8 mouse cellular contexts compared by ENCODE assay signal in genomic region chr14:73237848-73238321, GRCm38 (mm10). TPM values are rescaled to one million over a fixed set of nuclear protein-coding genes. Genes with fewer than 3 reads are reported as not detected.
DNase-seq lines count a peak whose midpoint lies in the region; ATAC-seq lines count a peak whose summit lies in the region.

Lpar6 (plus strand) TSS chr14:73237895.

- no peaks in the 10 kb centered on the region for H3K27me3 ChIP-seq in embryonic facial prominence, embryonic 11.5 days (ENCODE audit: control insufficient read depth, insufficient read depth, low read length)
- no peaks in the 10 kb centered on the region for H3K27me3 ChIP-seq in heart, embryonic 13.5 days (replicated peaks)
- no peaks in the 10 kb centered on the region for H3K27me3 ChIP-seq in kidney, embryonic 15.5 days

- no peaks in the 10 kb centered on the region for H3K36me3 ChIP-seq in embryonic facial prominence, embryonic 11.5 days (replicated peaks; ENCODE audit: control insufficient read depth, insufficient read depth, low read depth, low read length)
- H3K36me3 ChIP-seq in heart, embryonic 13.5 days, result peaks cover 7% of the 10 kb centered on the region
- H3K36me3 ChIP-seq in kidney, embryonic 15.5 days, result peaks cover 11% of the 10 kb centered on the region; the same call in 1 of the 2 replicates

- H3K4me3 ChIP-seq in embryonic facial prominence, embryonic 11.5 days (ENCODE audit: low read depth, low read length), result peak within 1 kb of the TSS; percentile 39
- H3K4me3 ChIP-seq in heart, embryonic 13.5 days, result peak within 1 kb of the TSS; percentile 65
- H3K4me3 ChIP-seq in kidney, embryonic 15.5 days (replicated peaks), result peak within 1 kb of the TSS; percentile 60

- under 1% methylated on average over 19 of the region's 19 CpGs for WGBS in embryonic facial prominence, embryonic 11.5 days
- under 1% methylated on average over 19 of the region's 19 CpGs for WGBS in heart, embryonic 13.5 days
- WGBS in kidney, embryonic 15.5 days, result under 1% methylated on average over 19 of the region's 19 CpGs

- peak within 1 kb of the TSS; percentile 39 for H3K4me2 ChIP-seq in embryonic facial prominence, embryonic 11.5 days (ENCODE audit: low read depth, low read length)
- H3K4me2 ChIP-seq in heart, embryonic 13.5 days, result peak within 1 kb of the TSS; percentile 69
- peak within 1 kb of the TSS; percentile 57 for H3K4me2 ChIP-seq in kidney, embryonic 15.5 days

- H3K9me3 ChIP-seq in embryonic facial prominence, embryonic 11.5 days (replicated peaks; ENCODE audit: control insufficient read depth, low read length), result no peaks in the 10 kb centered on the region
- no peaks in the 10 kb centered on the region for H3K9me3 ChIP-seq in heart, embryonic 13.5 days
- H3K9me3 ChIP-seq in kidney, embryonic 15.5 days (replicated peaks), result no peaks in the 10 kb centered on the region

- peak within 1 kb of the TSS; percentile 73 for H3K9ac ChIP-seq in embryonic facial prominence, embryonic 11.5 days (replicated peaks; ENCODE audit: low read length)
- peak within 1 kb of the TSS; percentile 88 for H3K9ac ChIP-seq in heart, embryonic 13.5 days
- H3K9ac ChIP-seq in kidney, embryonic 15.5 days, result peak within 1 kb of the TSS; percentile 64

- ATAC-seq in embryonic facial prominence, embryonic 11.5 days (replicated peaks; ENCODE audit: insufficient number of reproducible peaks, low FRiP score, low TSS enrichment, low read depth), result peak; percentile 83
- ATAC-seq in heart, embryonic 13.5 days (ENCODE audit: extremely low read depth, insufficient number of reproducible peaks, low FRiP score, low TSS enrichment), result peak; percentile 33; the same call in 1 of the 2 replicates
- ATAC-seq in kidney, embryonic 15.5 days (replicated peaks; ENCODE audit: low FRiP score), result peak; percentile 89

- peak within 1 kb of the TSS; percentile 85 for H3K27ac ChIP-seq in embryonic facial prominence, embryonic 11.5 days (replicated peaks; ENCODE audit: low read depth, low read length)
- H3K27ac ChIP-seq in heart, embryonic 13.5 days (replicated peaks), result peak within 1 kb of the TSS; percentile 88
- H3K27ac ChIP-seq in kidney, embryonic 15.5 days, result peak within 1 kb of the TSS; percentile 96

- H3K4me1 ChIP-seq in embryonic facial prominence, embryonic 11.5 days (ENCODE audit: control insufficient read depth, insufficient read depth, low read length), result peaks cover 6% of the 10 kb centered on the region; the same call in 1 of the 2 replicates
- H3K4me1 ChIP-seq in heart, embryonic 13.5 days, result peaks cover 22% of the 10 kb centered on the region
- peaks cover 16% of the 10 kb centered on the region for H3K4me1 ChIP-seq in kidney, embryonic 15.5 days

- peak; percentile 92 for DNase-seq in 3T3-L1 (ENCODE audit: low read depth, low spot score)
- DNase-seq in NIH3T3 (ENCODE audit: low read depth), result peak; percentile 72
- peak; percentile 85 for DNase-seq in embryonic facial prominence, embryonic 11.5 days (ENCODE audit: low spot score)
- DNase-seq in lung, postnatal 10 days, result peak; percentile 77
- peak; percentile 40 for DNase-seq in ovary, adult 18-20 months (ENCODE audit: low spot score)
- DNase-seq in urinary bladder, postnatal 4 days (ENCODE audit: low spot score in 2 of 2), result peak; percentile 47 to 63

RNA-seq across cellular contexts. Expression of gene Lpar6, which starts in this region (rescaled TPM):
- 19.0 and 22.4 TPM in 2 replicates for polyA plus RNA-seq in embryonic facial prominence, embryonic 11.5 days (2014; fragmentation: Nextera tagmentation; extraction: Ambion mirVana)
- 7.8 and 8.4 TPM in 2 replicates for polyA plus RNA-seq in heart, embryonic 13.5 days (2015; fragmentation: Nextera tagmentation; extraction: Ambion mirVana)
- polyA plus RNA-seq in kidney, embryonic 15.5 days (2015; fragmentation: Nextera tagmentation; extraction: Ambion mirVana), result 15.3 and 15.9 TPM in 2 replicates

Comparison
In these comparisons a context has a peak if more than half of its experiments do, and no peak if none do; other contexts are left out.
1. Peak in every context shown above with its lines: DNase-seq, ATAC-seq, H3K4me3 ChIP-seq and H3K27ac ChIP-seq.
2. DNase-seq: peak in every context shown above with its lines; median percentile 92 in 3T3-L1; 85 in embryonic facial prominence, embryonic 11.5 days; 77 in lung, postnatal 10 days; 72 in NIH3T3; 55 in urinary bladder, postnatal 4 days; 40 in ovary, adult 18-20 months.
3. ATAC-seq: peak in every context shown above with its lines; median percentile 89 in kidney, embryonic 15.5 days; 83 in embryonic facial prominence, embryonic 11.5 days; 33 in heart, embryonic 13.5 days.